Mouse (Mus musculus) ES-E14 (cell line): ENCODE results near the gene Lifr. TPM values are rescaled to one million over a fixed set of nuclear protein-coding genes. Genes with fewer than 3 reads are reported as not detected.

Source experiments
- DNase-seq: peaks from one replicate; pipeline ENCODE4 v3.0.0-alpha.2; 2013; ENCODE audit warnings: low read depth, low spot score
- H3K27ac ChIP-seq: 2 replicates; pipeline ENCODE4 v1.5.1; 2012; ENCODE audit warnings: low read depth, mild to moderate bottlenecking, low read length, moderate library complexity, mixed read lengths; ENCODE audit not compliant: poor library complexity, insufficient read depth, severe bottlenecking
- H3K36me3 ChIP-seq: 2 replicates; pipeline ENCODE4 v1.6.1; 2012; ENCODE audit warnings: mild to moderate bottlenecking, low read length, moderate library complexity, mixed read lengths; ENCODE audit not compliant: control insufficient read depth, poor library complexity, insufficient read depth, severe bottlenecking
- H3K4me1 ChIP-seq, 2 experiments: fragments of 150-350 bp in 1 of 2; sonication (generic) in 1 of 2; 2 replicates each; pipeline ENCODE4 v1.6.1; 2012; ENCODE audit warnings: low read length in 2 of 2, mild to moderate bottlenecking in 1 of 2, mixed read lengths in 1 of 2; ENCODE audit not compliant: control insufficient read depth in 2 of 2, insufficient read depth in 2 of 2, poor library complexity in 1 of 2
- H3K4me3 ChIP-seq, 2 experiments: fragments of 150-350 bp in 1 of 2; sonication (generic) in 1 of 2; 2 replicates each; pipeline ENCODE4 v1.5.1; 2012; ENCODE audit warnings: low read length in 2 of 2, low read depth in 1 of 2, mild to moderate bottlenecking in 1 of 2, mixed read lengths in 1 of 2; ENCODE audit not compliant: insufficient read depth in 1 of 2, poor library complexity in 1 of 2, severe bottlenecking in 1 of 2
- H3K9ac ChIP-seq: 2 replicates; pipeline ENCODE4 v1.6.1; 2012; ENCODE audit warnings: low read depth, mild to moderate bottlenecking, low read length, mixed read lengths; ENCODE audit not compliant: poor library complexity, insufficient read depth, severe bottlenecking
- H3K9me3 ChIP-seq: fragments of 150-350 bp; sonication (generic); 2 replicates; pipeline ENCODE4 v1.6.1; 2012; ENCODE audit warnings: low read depth, mild to moderate bottlenecking, low read length; ENCODE audit not compliant: control insufficient read depth, insufficient read depth
- CHD2 ChIP-seq: IDR thresholded peaks from 2 replicates; pipeline ENCODE4 v1.6.1; 2014; ENCODE audit warnings: mild to moderate bottlenecking, low read depth, low read length, inconsistent platforms
- HCFC1 ChIP-seq: IDR thresholded peaks from 2 replicates; pipeline ENCODE4 v1.6.1; 2012; ENCODE audit warnings: low read length, inconsistent platforms, borderline replicate concordance; ENCODE audit not compliant: insufficient read depth
- MAFK ChIP-seq: IDR thresholded peaks from 2 replicates; pipeline ENCODE4 v1.6.1; 2014; ENCODE audit warnings: mild to moderate bottlenecking, low read depth, low read length, inconsistent platforms; ENCODE audit not compliant: insufficient read depth
- ZC3H11A ChIP-seq: IDR thresholded peaks from 2 replicates; pipeline ENCODE4 v1.6.1; 2012; ENCODE audit warnings: low read depth, mild to moderate bottlenecking, inconsistent platforms, low read length, borderline replicate concordance
- ZNF384 ChIP-seq: IDR thresholded peaks from 2 replicates; pipeline ENCODE4 v1.6.1; 2012; ENCODE audit warnings: low read depth, low read length, inconsistent platforms
- in situ Hi-C, 2 experiments: fragments of 600-800 bp; cut with MboI; formaldehyde crosslinking; loops; one replicate each; pipeline ENCODE4 v1.15.1; 2025; ENCODE audit warnings: low sequenced_read_pairs in 2 of 2, inconsistent platforms in 1 of 2; ENCODE audit not compliant: unreplicated experiment in 2 of 2
- total RNA-seq: library from RNA; depleted of rRNA; stranded (reverse); fragments of 300-350 nt; gene quantifications from 2 replicates; pipeline ENCODE4 v1.2.3, GENCODE M21; 2012

Lifr gene
- total RNA-seq, 1 experiment: 89.3 TPM

- no peaks in the 10 kb centered on the region for H3K9me3 ChIP-seq
- peaks cover 15% of the 10 kb centered on the region; the same call in 1 of the 2 replicates for H3K36me3 ChIP-seq
- H3K4me1 ChIP-seq: peaks cover 7 to 26% of the 10 kb centered on the region in 2 experiments; a peak in 3 of 4 replicates
- no peak overlapping the region for H3K4me3 ChIP-seq
- TF ChIP-seq ZNF384: no peak
- no peak for TF ChIP-seq MAFK
- no peak for TF ChIP-seq CHD2
- TF ChIP-seq ZC3H11A: no peak
- no peak for TF ChIP-seq HCFC1
- no peak overlapping the region for H3K27ac ChIP-seq
- in situ Hi-C loops: no loop called here
- H3K9ac ChIP-seq: no peak overlapping the region
- no peak for DNase-seq
Measured at GRCm38 (mm10) chr15:7146529-7146928, 56.1 kb downstream of the Lifr start.

DNA sequence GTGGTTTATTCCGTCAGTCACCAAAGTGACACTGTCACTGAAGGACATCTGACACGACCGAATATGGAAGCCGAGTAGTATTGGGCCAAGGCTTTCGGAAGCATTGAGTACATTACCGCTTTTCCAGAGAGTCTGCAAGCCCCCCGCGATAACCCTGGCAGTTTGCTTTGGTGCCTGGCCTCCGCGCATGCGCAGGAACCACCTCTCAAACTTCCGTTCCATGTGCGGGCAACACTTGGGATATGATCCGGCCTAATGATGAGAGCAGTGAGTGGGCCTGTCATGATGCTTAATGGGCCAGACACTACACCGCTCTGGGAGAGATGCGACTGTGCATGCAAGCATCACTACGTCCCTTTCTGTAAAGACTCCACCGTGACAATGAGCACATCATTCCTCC is 59.4 kb downstream of the Lifr start:
- no peak overlapping the region for H3K9ac ChIP-seq
- no peak for TF ChIP-seq ZNF384
- TF ChIP-seq CHD2: no peak
- TF ChIP-seq MAFK: no peak
- no peak for TF ChIP-seq ZC3H11A
- TF ChIP-seq HCFC1: no peak
- no peak overlapping the region for H3K4me3 ChIP-seq
- in situ Hi-C loops: no loop called here
- no peak for DNase-seq
- no peak overlapping the region for H3K27ac ChIP-seq
- H3K4me1 ChIP-seq: peaks cover 2 to 17% of the 10 kb centered on the region in 2 experiments; a peak in 3 of 4 replicates
- peaks cover 20% of the 10 kb centered on the region; the same call in 1 of the 2 replicates for H3K36me3 ChIP-seq
- no peaks in the 10 kb centered on the region for H3K9me3 ChIP-seq

GRCm38 (mm10) chr15:7150591-7150990 is 60.2 kb downstream of the Lifr start:
- H3K4me3 ChIP-seq: no peak overlapping the region
- in situ Hi-C loops: no loop called here
- H3K4me1 ChIP-seq: peaks cover 2 to 10% of the 10 kb centered on the region in 2 experiments; a peak in 2 of 4 replicates
- TF ChIP-seq MAFK (no peak), HCFC1 (no peak), CHD2 (no peak), ZNF384 (no peak), ZC3H11A (no peak)
- no peak overlapping the region for H3K27ac ChIP-seq
- H3K9me3 ChIP-seq: no peaks in the 10 kb centered on the region
- no peak overlapping the region for H3K9ac ChIP-seq
- H3K36me3 ChIP-seq: peaks cover 23% of the 10 kb centered on the region; the same call in 1 of the 2 replicates
- DNase-seq: no peak

GRCm38 (mm10) chr15:7152116-7152760 is 61.8 kb downstream of the Lifr start:
- Histone ChIP-seq H3K4me1 (peaks cover 2 to 8% of the 10 kb centered on the region in 2 experiments; a peak in 2 of 4 replicates), H3K4me3 (no peak overlapping the region), H3K9ac (no peak overlapping the region), H3K9me3 (no peaks in the 10 kb centered on the region), H3K36me3 (peaks cover 27% of the 10 kb centered on the region), H3K27ac (no peak overlapping the region)
- in situ Hi-C loops: no loop called here
- no peak for TF ChIP-seq CHD2
- TF ChIP-seq ZNF384: no peak
- TF ChIP-seq ZC3H11A: no peak
- no peak for TF ChIP-seq HCFC1
- no peak for TF ChIP-seq MAFK
- DNase-seq: no peak
